15 mouse cellular contexts compared by ENCODE assay signal in the genomic region with DNA sequence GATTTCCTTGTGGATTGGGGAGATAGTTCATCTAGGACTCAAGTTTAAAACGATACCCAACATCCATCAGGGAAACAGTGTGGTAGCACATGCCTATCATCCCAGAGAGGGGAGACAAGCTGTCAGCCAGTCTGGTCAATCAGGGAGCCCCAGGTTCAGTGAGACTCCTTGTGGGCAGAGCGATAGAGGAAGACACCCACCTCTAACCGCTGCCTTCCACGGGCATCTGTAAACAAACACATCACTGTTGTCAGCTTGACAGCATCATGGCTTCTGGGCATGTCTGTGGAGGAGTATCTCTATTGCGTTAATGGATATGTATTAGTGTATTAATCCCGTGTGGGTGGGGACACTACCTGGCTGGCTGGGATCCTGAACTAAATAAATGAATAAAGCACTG. TPM values are rescaled to one million over a fixed set of nuclear protein-coding genes. Genes with fewer than 3 reads are reported as not detected.
DNase-seq lines count a peak whose midpoint lies in the region; ATAC-seq and TF ChIP-seq lines count a peak whose summit lies in the region.
"Had no signal": no experiment of that assay in that cellular context is flagged by ENCODE, and none has a peak within 500 bp of the region (broad histone marks: within the 10 kb centered on the region; RNA-seq: fewer than 3 reads in every experiment).

No protein-coding gene starts in this region.

- peak overlapping the region; percentile 100 for H3K27ac ChIP-seq in liver, embryonic 14.5 days
- no peak overlapping the region for H3K27ac ChIP-seq in left cerebral cortex, adult 2 months
- H3K27ac ChIP-seq: embryonic facial prominence, embryonic 13.5 days; hindbrain, embryonic 12.5 days had no signal

- WGBS in liver, embryonic 14.5 days (ENCODE audit: insufficient replicate concordance), result 11% methylated on average over 6 of the region's 6 CpGs

- H3K9ac ChIP-seq in liver, embryonic 14.5 days (replicated peaks), result peak overlapping the region; percentile 99
- H3K9ac ChIP-seq: embryonic facial prominence, embryonic 13.5 days; hindbrain, embryonic 12.5 days had no signal

- ATAC-seq in megakaryocyte, adult 5-6 weeks (ENCODE audit: poor library complexity, severe bottlenecking), result no peak
- ATAC-seq in erythroblast, adult 5-6 weeks (replicated peaks; ENCODE audit: low FRiP score, poor library complexity, severe bottlenecking), result peak; percentile 72
- peak; percentile 84 for ATAC-seq in liver, embryonic 14.5 days (ENCODE audit: insufficient read depth)
- ATAC-seq: forebrain, embryonic 14.5 days had no signal

- no peaks in the 10 kb centered on the region for H3K27me3 ChIP-seq in megakaryocyte, embryonic 14.5 days (replicated peaks)
- H3K27me3 ChIP-seq in liver, embryonic 14.5 days (ENCODE audit: control insufficient read depth, insufficient read depth, low read length), result no peaks in the 10 kb centered on the region
- H3K27me3 ChIP-seq: embryonic facial prominence, embryonic 13.5 days; hindbrain, embryonic 12.5 days had no signal

- H3K36me3 ChIP-seq in megakaryocyte, embryonic 14.5 days (replicated peaks; ENCODE audit: low read length), result peaks cover 3% of the 10 kb centered on the region
- peaks cover 23% of the 10 kb centered on the region for H3K36me3 ChIP-seq in liver, embryonic 14.5 days (replicated peaks; ENCODE audit: control insufficient read depth, insufficient read depth, low read depth)
- H3K36me3 ChIP-seq: embryonic facial prominence, embryonic 13.5 days; hindbrain, embryonic 12.5 days; midbrain, embryonic 10.5 days had no signal

- H3K4me1 ChIP-seq in megakaryocyte, embryonic 14.5 days, result peaks cover 100% of the 10 kb centered on the region
- H3K4me1 ChIP-seq in liver, embryonic 14.5 days (replicated peaks; ENCODE audit: control insufficient read depth in 2 of 2, insufficient read depth in 2 of 2, low read length in 1 of 2), result peaks cover 38 to 39% of the 10 kb centered on the region in 2 experiments
- H3K4me1 ChIP-seq: embryonic facial prominence, embryonic 13.5 days; hindbrain, embryonic 12.5 days; midbrain, embryonic 10.5 days had no signal

- TF ChIP-seq EP300 in liver, embryonic 14.5 days (IDR thresholded peaks at IDR 0.05; ENCODE audit: low read depth), result peak; percentile 98

- intact Hi-C loops in left cerebral cortex, adult 2 months (cut with DNase I), result no loop called here

- H3K4me2 ChIP-seq in liver, embryonic 14.5 days (ENCODE audit: low read depth), result peak overlapping the region; percentile 99
- H3K4me2 ChIP-seq: embryonic facial prominence, embryonic 13.5 days; hindbrain, embryonic 12.5 days had no signal

- TF ChIP-seq CTCF in liver, embryonic 14.5 days (IDR thresholded peaks at IDR 0.05; ENCODE audit: low read depth), result peak; percentile 47
- no peak for TF ChIP-seq CTCF in left cerebral cortex, adult 2 months (IDR thresholded peaks at IDR 0.05)

- H3K4me3 ChIP-seq in megakaryocyte, embryonic 14.5 days (replicated peaks), result peak overlapping the region; percentile 71
- peak overlapping the region; percentile 69 to 90 for H3K4me3 ChIP-seq in liver, embryonic 14.5 days (ENCODE audit: insufficient read depth in 1 of 2, low read depth in 2 of 2, low read length in 2 of 2)
- H3K4me3 ChIP-seq in left cerebral cortex, adult 2 months, result no peak overlapping the region
- H3K4me3 ChIP-seq: embryonic facial prominence, embryonic 13.5 days; hindbrain, embryonic 12.5 days; midbrain, embryonic 10.5 days had no signal

- no peaks in the 10 kb centered on the region for H3K9me3 ChIP-seq in megakaryocyte, embryonic 14.5 days
- no peaks in the 10 kb centered on the region for H3K9me3 ChIP-seq in liver, embryonic 14.5 days (ENCODE audit: control insufficient read depth, low read length)
- H3K9me3 ChIP-seq: embryonic facial prominence, embryonic 13.5 days; hindbrain, embryonic 12.5 days; midbrain, embryonic 10.5 days had no signal

- peak; percentile 92 to 94 (median 92) for DNase-seq in liver, embryonic 14.5 days (ENCODE audit: low read depth in 3 of 3, low spot score in 3 of 3)
- DNase-seq in spleen, postnatal 4 days (ENCODE audit: low spot score in 2 of 2), result peak; percentile 77 to 83
- DNase-seq in cerebellum, postnatal 25 days, result no peak
- DNase-seq in left cerebral cortex, adult 2 months (ENCODE audit: extremely low spot score in 1 of 2, low spot score in 2 of 2), result no peak
- DNase-seq in layer of hippocampus, adult 18-20 months (ENCODE audit: low spot score in 2 of 2), result no peak
- DNase-seq: adrenal gland, postnatal 14 days; kidney, adult 9 months; right cerebral cortex, adult 18-20 months had no signal

RNA-seq across cellular contexts. Expression of gene Lmo2, which starts 0.9 kb away (rescaled TPM):
- polyA plus RNA-seq in megakaryocyte, embryonic 14.5 days (2012; ENCODE audit: insufficient read depth, low replicate concordance), result 436 and 585 TPM in 2 replicates
- total RNA-seq in megakaryocyte, adult 5-6 weeks (2015), result 186 and 200 TPM in 2 replicates
- 92.3 and 100 TPM in 2 replicates for total RNA-seq in megakaryocyte, adult 5-6 weeks (2017)
- total RNA-seq in erythroblast, adult 5-6 weeks (2015; ENCODE audit: low replicate concordance), result 827 TPM in 2 replicates
- 564 and 619 TPM in 2 replicates for total RNA-seq in erythroblast, adult 5-6 weeks (2017; ENCODE audit: low replicate concordance)
- 108 and 152 TPM in 2 replicates for polyA plus RNA-seq in liver, embryonic 14.5 days (2012; rRNA removed)
- 143 and 165 TPM in 2 replicates for polyA plus RNA-seq in liver, embryonic 14.5 days (2014; fragmentation: Nextera tagmentation; extraction: Ambion mirVana)
- 10 to 100 TPM; 13.4 to 13.7 TPM for total RNA-seq in left cerebral cortex, adult 2 months (2021)
- 10 to 100 TPM; 19.0 to 19.8 TPM for total RNA-seq in layer of hippocampus, adult 18-20 months (2021)

Comparison
In these comparisons a context has a peak if more than half of its experiments do, and no peak if none do; other contexts are left out.
1. DNase-seq: peak in liver, embryonic 14.5 days (3 of 3) and spleen, postnatal 4 days (2 of 2); none in cerebellum, postnatal 25 days (0 of 2), left cerebral cortex, adult 2 months (0 of 2) and layer of hippocampus, adult 18-20 months (0 of 2).
2. RNA of gene Lmo2, which starts 0.9 kb away (total RNA-seq): 564 to 827 TPM in erythroblast, adult 5-6 weeks and 92.3 to 200 TPM in megakaryocyte, adult 5-6 weeks; 19.0 to 19.8 TPM in layer of hippocampus, adult 18-20 months and 13.4 to 13.7 TPM in left cerebral cortex, adult 2 months; every median in the first group is over 4 times any median in the second.